Mouse (Mus musculus) kidney, adult 9 months (tissue): ENCODE results near the gene Cebpa.
A peak's percentile ranks its signal among the peaks of the same experiment; 100 is the strongest.

Source experiments
- DNase-seq: peaks from one replicate; pipeline ENCODE4 v3.0.0; 2022

Gene Cebpa

GRCm38 (mm10) chr7:35121150-35121549, 2.1 kb downstream of the Cebpa start:
- no peak for DNase-seq

DNA sequence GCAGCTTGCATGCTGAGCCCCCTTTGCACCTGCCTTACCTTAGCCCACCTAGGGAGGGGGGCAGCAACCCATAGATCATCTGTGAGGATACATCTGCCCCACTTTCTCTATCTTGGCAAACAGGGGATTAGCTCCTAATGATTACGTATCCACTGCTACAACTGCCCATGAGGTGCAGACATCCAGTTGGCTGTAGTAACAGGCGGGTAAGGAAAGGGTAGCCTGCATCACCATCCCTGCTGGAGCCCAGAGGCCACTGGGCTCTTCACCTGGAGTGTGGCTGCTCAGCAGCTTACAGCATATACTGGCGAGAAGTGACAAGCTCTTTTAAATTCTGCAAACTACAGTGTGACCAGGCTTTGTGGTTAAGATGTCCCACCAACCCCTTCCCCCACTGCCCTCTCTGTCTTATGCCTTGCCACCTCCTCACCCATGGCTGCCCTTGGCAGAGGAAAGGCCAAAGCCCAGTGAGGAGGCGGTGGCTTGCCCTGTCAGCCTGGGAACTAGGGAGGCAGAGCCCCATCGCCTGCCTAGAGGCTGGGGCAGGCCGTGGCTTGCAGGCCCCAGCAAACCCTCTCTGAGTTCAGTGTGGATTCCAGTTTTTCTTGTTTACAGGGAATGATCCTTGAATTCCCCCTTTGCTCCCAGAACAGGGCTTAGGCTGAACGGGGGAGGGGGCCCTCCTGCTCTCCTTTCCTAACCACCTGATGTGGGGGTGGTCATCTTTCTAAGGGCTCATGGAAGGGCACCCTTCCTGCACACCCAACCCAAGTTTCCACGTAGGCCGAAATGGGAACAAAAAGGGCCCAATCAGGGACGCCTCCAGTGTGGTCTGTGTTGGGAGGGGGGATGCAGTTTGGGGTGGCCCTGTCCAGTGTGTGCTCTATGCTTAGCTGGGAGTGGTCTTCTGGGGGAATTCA, 3.6 kb downstream of the Cebpa start:
- DNase-seq: no peak

GRCm38 (mm10) chr7:35123431-35123953, 4.4 kb downstream of the Cebpa start:
- no peak for DNase-seq

- DNase-seq: no peak
These were observed 5.1 kb downstream of the Cebpa start for GRCm38 (mm10) chr7:35124216-35124615.

GRCm38 (mm10) chr7:35124745-35125144, 5.7 kb downstream of the Cebpa start:
- DNase-seq: no peak

- peak; percentile 1 for DNase-seq
These were observed 6.9 kb downstream of the Cebpa start for GRCm38 (mm10) chr7:35125971-35126370.

- DNase-seq: peak; percentile 14
These were observed 7.9 kb downstream of the Cebpa start for GRCm38 (mm10) chr7:35127001-35127400.

DNA sequence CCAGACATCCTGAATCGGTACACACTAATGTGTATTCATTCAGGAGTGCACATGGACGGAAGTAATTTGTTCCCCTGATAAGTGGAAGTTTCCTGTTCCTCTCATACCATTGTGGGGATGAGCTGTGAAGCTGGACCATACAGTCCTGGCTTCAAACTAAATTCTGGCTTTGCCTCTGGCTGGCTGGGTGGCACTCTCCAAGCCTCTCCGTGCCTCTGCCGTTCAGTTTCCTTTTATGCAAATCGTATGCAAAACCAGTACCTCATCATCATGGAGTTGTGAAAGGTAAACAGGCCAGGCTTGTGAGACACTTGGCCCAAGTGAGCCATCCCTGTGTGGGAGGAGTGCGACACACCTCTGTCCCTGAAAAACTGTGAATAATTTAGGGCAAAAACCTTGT, 8.6 kb downstream of the Cebpa start:
- no peak for DNase-seq

DNA sequence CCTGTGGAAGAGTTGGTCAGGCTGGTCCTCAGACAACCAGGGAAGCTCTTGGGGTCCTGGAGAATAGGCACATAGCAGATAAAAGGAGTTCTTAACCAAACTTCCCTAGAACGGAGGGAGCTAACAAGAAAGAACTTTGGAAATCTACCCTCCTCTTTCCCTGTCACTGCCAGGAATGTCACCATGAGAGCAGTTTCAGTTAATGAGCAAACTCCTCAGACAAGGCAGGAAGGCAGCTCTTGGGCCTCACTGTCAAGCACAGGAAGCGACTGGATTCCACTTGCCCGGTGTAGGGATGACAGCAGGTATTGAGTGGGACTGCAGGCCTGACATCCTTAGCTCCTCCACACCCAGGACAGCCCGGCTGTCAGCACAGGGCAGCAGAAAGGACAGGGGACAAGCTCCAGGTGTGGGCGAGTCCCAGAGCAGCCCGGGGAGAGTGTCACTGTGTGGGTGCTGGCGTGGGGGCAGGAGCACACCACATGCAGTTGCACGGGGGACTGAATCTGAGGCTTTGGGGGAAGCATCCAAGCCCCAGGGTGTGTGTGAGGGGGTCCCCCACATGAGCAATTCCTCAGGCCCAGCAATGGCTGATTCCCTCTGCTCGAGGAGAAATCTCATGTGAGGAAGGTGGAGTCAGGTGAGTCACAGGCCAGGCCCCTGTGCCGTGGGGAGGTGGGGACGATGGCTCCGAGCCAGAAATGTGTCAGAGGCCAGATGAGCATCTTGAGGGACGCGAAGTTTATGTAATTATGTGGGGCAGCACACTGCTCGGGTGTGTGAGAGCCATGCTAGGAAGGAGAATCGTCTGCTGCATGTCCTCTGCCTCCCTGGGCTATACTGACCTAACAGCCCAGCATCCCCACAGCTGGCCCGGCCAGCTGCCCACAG, 9.8 kb downstream of the Cebpa start:
- DNase-seq: no peak

DNA sequence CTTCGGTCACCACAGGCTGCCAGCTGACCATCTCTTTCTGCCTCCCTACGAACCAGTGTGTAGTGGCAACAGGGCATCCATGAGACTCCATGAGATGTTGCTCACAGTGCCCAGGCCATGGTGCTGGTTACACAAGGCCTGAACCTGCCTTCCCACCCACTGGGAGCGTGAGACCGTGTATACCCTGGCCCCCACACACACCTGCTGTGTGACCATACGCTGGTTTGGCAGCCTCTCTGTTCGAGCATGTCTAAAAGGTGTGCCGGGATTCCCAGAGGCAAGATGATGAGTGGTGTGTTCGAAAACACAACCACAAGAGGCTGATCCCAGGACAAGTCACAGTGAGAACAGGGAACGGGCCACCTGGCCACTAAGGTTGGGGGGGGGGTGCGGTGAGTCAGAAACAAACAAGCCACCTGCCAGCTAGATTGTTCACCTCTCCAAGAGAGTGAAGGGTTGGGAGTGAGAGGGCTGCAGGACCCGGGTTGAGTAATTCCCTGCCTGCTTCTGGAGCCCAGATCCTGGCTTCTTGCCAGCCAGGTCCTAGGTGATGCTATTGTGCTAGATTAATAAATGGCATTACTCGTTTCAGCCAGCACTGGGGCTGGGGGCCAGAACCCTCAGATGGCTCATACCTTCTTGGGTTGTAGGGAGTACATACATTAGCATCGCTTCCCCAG, 11.1 kb downstream of the Cebpa start:
- DNase-seq: no peak

DNA sequence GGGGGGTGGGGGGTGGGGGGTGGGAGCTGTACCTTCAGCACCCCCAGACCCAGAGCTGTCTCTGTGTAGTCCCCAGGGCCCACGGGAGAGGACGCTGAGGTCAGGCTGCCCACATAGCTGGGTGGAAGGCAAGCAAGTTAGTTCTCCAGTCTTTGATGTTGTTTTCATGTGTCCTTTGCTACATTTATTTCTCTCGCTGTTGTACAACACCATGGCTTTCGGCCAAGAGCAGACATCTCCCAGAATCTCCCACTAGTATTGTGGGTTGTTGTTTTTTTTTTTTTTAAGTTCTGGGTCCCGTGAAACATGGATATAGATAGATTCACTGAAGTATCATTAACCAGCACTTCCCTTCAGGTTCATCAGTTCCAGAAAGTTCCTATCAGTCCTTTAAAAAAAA, 11.8 kb downstream of the Cebpa start:
- no peak for DNase-seq

GRCm38 (mm10) chr7:35131601-35132000, 12.5 kb downstream of the Cebpa start:
- DNase-seq: no peak

GRCm38 (mm10) chr7:35134621-35135020, 15.5 kb downstream of the Cebpa start:
- DNase-seq: no peak

- no peak for DNase-seq
These were observed 18.4 kb downstream of the Cebpa start for GRCm38 (mm10) chr7:35137524-35137923.

DNA sequence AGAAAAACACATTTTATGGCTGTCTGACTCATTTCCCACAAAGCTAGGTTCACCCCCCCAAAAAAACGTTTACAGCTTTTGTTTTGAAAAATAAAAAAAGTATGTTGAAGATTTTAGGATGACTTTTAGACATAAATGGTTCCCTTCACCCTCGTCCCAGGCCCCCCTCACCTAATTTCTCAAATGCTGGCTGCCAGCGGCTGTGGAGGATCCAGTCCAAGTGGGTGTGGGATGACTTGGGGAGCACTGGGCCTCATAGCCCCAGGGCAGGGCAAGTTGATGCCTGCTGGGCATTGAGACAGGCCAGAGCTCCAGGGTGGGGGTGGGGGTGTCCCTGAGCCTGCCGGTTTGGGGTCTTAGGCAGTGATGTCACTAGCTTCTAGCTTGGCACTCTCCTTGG, 19.4 kb downstream of the Cebpa start:
- DNase-seq: no peak

GRCm38 (mm10) chr7:35139880-35140279, 20.8 kb downstream of the Cebpa start:
- no peak for DNase-seq

GRCm38 (mm10) chr7:35141519-35141918, 22.4 kb downstream of the Cebpa start:
- peak; percentile 80 for DNase-seq

DNA sequence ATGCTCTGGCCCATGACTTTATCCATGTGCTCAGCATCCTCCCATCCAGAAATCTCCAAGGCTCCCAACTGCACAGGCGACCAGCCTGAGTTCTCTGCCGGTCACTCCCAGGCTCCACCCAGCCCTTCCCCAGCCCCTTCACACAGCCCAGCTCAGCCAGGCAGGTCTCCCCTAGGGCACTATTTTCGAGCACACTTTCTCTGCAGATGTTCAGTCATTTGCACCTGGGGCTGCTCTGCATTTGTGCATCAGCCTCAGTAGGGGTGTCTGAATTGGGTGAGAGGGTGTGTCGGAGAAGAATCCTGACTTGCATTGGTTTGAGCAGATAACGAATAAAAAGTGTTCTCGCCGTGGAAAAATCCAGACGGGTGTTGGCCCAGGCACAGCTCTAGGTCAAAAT, 23.4 kb downstream of the Cebpa start:
- peak; percentile 39 for DNase-seq

GRCm38 (mm10) chr7:35143864-35144618, 24.9 kb downstream of the Cebpa start:
- peak; percentile 96 for DNase-seq

GRCm38 (mm10) chr7:35145068-35145467, 26.0 kb downstream of the Cebpa start:
- DNase-seq: peak; percentile 43

DNA sequence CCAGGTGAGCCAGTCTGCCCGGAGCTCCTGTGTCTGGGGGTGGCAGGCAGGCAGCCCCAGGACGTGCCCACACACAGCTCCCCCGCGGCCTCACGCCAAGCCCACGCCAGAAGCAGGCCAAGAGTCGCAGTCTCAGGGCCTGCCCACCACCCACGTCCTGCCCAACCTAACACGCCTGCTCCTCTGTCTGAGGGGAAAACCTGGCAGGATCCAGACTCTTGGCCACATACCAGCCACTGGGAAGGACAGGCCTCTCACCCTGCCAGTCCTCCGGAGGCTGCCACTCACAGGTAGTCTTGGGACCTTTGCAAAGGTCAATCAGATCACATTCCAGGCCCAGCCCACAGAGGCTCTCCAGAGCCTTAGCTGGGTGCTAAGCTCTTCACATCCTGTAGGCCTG, 27.2 kb downstream of the Cebpa start:
- peak; percentile 91 for DNase-seq
